Mouse (Mus musculus) stomach, embryonic 15.5 days (tissue): ENCODE results near the gene Exoc2. TPM values are rescaled to one million over a fixed set of nuclear protein-coding genes. Genes with fewer than 3 reads are reported as not detected.

Experiments
- ATAC-seq: fragments of 200-750 bp; cut with Nextera tagmentation; 2 replicates; pipeline ENCODE4 v1.8.0; 2017; ENCODE audit warnings: low read depth, moderate number of reproducible peaks, moderate TSS enrichment; ENCODE audit not compliant: insufficient read depth, low FRiP score
- H3K27ac ChIP-seq: fragments of 300-500 bp; sonication (generic); 2 replicates; pipeline ENCODE4 v1.5.1; 2015; ENCODE audit warnings: mild to moderate bottlenecking, inconsistent platforms
- H3K27me3 ChIP-seq: fragments of 300-500 bp; sonication (generic); replicated peaks from 2 replicates; pipeline ENCODE4 v1.6.1; 2015; ENCODE audit warnings: inconsistent platforms
- H3K36me3 ChIP-seq: fragments of 300-500 bp; sonication (generic); 2 replicates; pipeline ENCODE4 v1.6.1; 2015; ENCODE audit warnings: inconsistent platforms
- H3K4me1 ChIP-seq: fragments of 300-500 bp; sonication (generic); 2 replicates; pipeline ENCODE4 v1.6.1; 2015; ENCODE audit warnings: inconsistent platforms
- H3K4me2 ChIP-seq: fragments of 300-500 bp; sonication (generic); 2 replicates; pipeline ENCODE4 v1.6.1; 2015; ENCODE audit warnings: mild to moderate bottlenecking, inconsistent platforms
- H3K4me3 ChIP-seq: fragments of 300-500 bp; sonication (generic); replicated peaks from 2 replicates; pipeline ENCODE4 v1.5.1; 2015; ENCODE audit warnings: inconsistent platforms
- H3K9ac ChIP-seq: fragments of 300-500 bp; sonication (generic); 2 replicates; pipeline ENCODE4 v1.6.1; 2015; ENCODE audit warnings: inconsistent platforms
- H3K9me3 ChIP-seq: fragments of 300-500 bp; sonication (generic); 2 replicates; pipeline ENCODE4 v1.6.1; 2016; ENCODE audit warnings: inconsistent platforms
- WGBS: fragments of 180-500 bp; shearing (Covaris S2); methylation state at CpG from one replicate; pipeline ENCODE4 v1.1.7; 2015; 5-methylcytosine and 5-hydroxymethylcytosine counted together
- polyA plus RNA-seq: library from polyadenylated mRNA; unstranded; fragments of >200 nt; fragmentation: Nextera tagmentation; extraction: Ambion mirVana; gene quantifications from 2 replicates; pipeline ENCODE4 v1.2.1, GENCODE M21; 2015

The Exoc2 gene
- polyA plus RNA-seq, 1 experiment from 2014 or later = 26.6 TPM

- ATAC-seq = no peak
Measured at GRCm38 (mm10) chr13:30802336-30802955, 171.4 kb downstream of the Exoc2 start.

GRCm38 (mm10) chr13:30801886-30802285, 172.0 kb downstream of the Exoc2 start:
- H3K4me1 ChIP-seq = no peaks in the 10 kb centered on the region
- H3K27me3 ChIP-seq = no peaks in the 10 kb centered on the region
- no peak for ATAC-seq
- no peaks in the 10 kb centered on the region for H3K9me3 ChIP-seq
- no peak overlapping the region for H3K27ac ChIP-seq
- WGBS = 76% methylated on average over 4 of the region's 4 CpGs
- H3K4me2 ChIP-seq = no peak overlapping the region
- no peaks in the 10 kb centered on the region for H3K36me3 ChIP-seq
- H3K4me3 ChIP-seq = no peak overlapping the region
- H3K9ac ChIP-seq = no peak overlapping the region

More at GRCm38 (mm10) chr13:30802336-30802955, 171.4 kb downstream of the Exoc2 start:
- Histone ChIP-seq H3K4me3 (no peak overlapping the region), H3K4me1 (no peaks in the 10 kb centered on the region), H3K9me3 (no peaks in the 10 kb centered on the region), H3K27me3 (no peaks in the 10 kb centered on the region), H3K4me2 (no peak overlapping the region), H3K36me3 (no peaks in the 10 kb centered on the region), H3K27ac (no peak overlapping the region), H3K9ac (no peak overlapping the region)
- WGBS = 88% methylated on average over 5 of the region's 5 CpGs

- Histone ChIP-seq H3K36me3 (no peaks in the 10 kb centered on the region), H3K4me1 (0 out of 2 replicates have a peak, but pooled peaks cover 3% of the 10 kb centered on the region), H3K4me3 (no peak overlapping the region), H3K9me3 (no peaks in the 10 kb centered on the region), H3K27me3 (no peaks in the 10 kb centered on the region), H3K4me2 (no peak overlapping the region), H3K27ac (no peak overlapping the region), H3K9ac (no peak overlapping the region)
- whole genome bisulfite sequencing = 87% methylated on average over 4 of the region's 4 CpGs
- no peak for ATAC-seq
Measured at GRCm38 (mm10) chr13:30795960-30796359, 177.9 kb downstream of the Exoc2 start.

- Histone ChIP-seq H3K4me2 (no peak overlapping the region), H3K36me3 (no peaks in the 10 kb centered on the region), H3K9ac (no peak overlapping the region), H3K9me3 (no peaks in the 10 kb centered on the region), H3K4me1 (0 out of 2 replicates have a peak, but pooled peaks cover 3% of the 10 kb centered on the region), H3K27me3 (no peaks in the 10 kb centered on the region), H3K27ac (no peak overlapping the region), H3K4me3 (no peak overlapping the region)
- ATAC-seq = no peak
- WGBS = 74% methylated on average over 5 of the region's 5 CpGs
Measured at GRCm38 (mm10) chr13:30793616-30794015, 180.3 kb downstream of the Exoc2 start.

GRCm38 (mm10) chr13:30793196-30793595, 180.7 kb downstream of the Exoc2 start:
- H3K36me3 ChIP-seq = no peaks in the 10 kb centered on the region
- H3K4me2 ChIP-seq = no peak overlapping the region
- WGBS = 83% methylated on average over 4 of the region's 4 CpGs
- no peaks in the 10 kb centered on the region for H3K9me3 ChIP-seq
- H3K27ac ChIP-seq = no peak overlapping the region
- no peak for ATAC-seq
- no peak overlapping the region for H3K9ac ChIP-seq
- no peak overlapping the region for H3K4me3 ChIP-seq
- 0 out of 2 replicates have a peak, but pooled peaks cover 3% of the 10 kb centered on the region for H3K4me1 ChIP-seq
- no peaks in the 10 kb centered on the region for H3K27me3 ChIP-seq

GRCm38 (mm10) chr13:30792741-30793140, 181.2 kb downstream of the Exoc2 start:
- Histone ChIP-seq H3K4me2 (no peak overlapping the region), H3K27me3 (no peaks in the 10 kb centered on the region), H3K9ac (no peak overlapping the region), H3K4me3 (no peak overlapping the region), H3K27ac (no peak overlapping the region), H3K9me3 (no peaks in the 10 kb centered on the region), H3K4me1 (0 out of 2 replicates have a peak, but pooled peaks cover 3% of the 10 kb centered on the region), H3K36me3 (no peaks in the 10 kb centered on the region)
- WGBS = 61% methylated on average over 3 of the region's 3 CpGs
- no peak for ATAC-seq

- 66% methylated on average over 9 of the region's 9 CpGs for WGBS
- H3K36me3 ChIP-seq = no peaks in the 10 kb centered on the region
Measured at GRCm38 (mm10) chr13:30792308-30792707, 181.6 kb downstream of the Exoc2 start.

GRCm38 (mm10) chr13:30790016-30790415, 183.9 kb downstream of the Exoc2 start:
- Histone ChIP-seq H3K4me2 (no peak overlapping the region), H3K27me3 (no peaks in the 10 kb centered on the region), H3K27ac (no peak overlapping the region), H3K4me3 (no peak overlapping the region), H3K9me3 (no peaks in the 10 kb centered on the region), H3K4me1 (0 out of 2 replicates have a peak, but pooled peaks cover 3% of the 10 kb centered on the region), H3K9ac (no peak overlapping the region), H3K36me3 (no peaks in the 10 kb centered on the region)
- no peak for ATAC-seq
- 70% methylated on average over 5 of the region's 5 CpGs for WGBS

More at GRCm38 (mm10) chr13:30792308-30792707, 181.6 kb downstream of the Exoc2 start:
- Histone ChIP-seq H3K4me1 (0 out of 2 replicates have a peak, but pooled peaks cover 3% of the 10 kb centered on the region), H3K9ac (no peak overlapping the region), H3K9me3 (no peaks in the 10 kb centered on the region), H3K4me2 (no peak overlapping the region), H3K4me3 (no peak overlapping the region), H3K27me3 (no peaks in the 10 kb centered on the region), H3K27ac (no peak overlapping the region)
- ATAC-seq = no peak

GRCm38 (mm10) chr13:30788421-30788820, 185.5 kb downstream of the Exoc2 start:
- WGBS = 80% methylated on average over 3 of the region's 3 CpGs
- no peak overlapping the region for H3K4me3 ChIP-seq
- no peak overlapping the region for H3K27ac ChIP-seq
- no peak for ATAC-seq
- H3K9me3 ChIP-seq = no peaks in the 10 kb centered on the region
- H3K4me1 ChIP-seq = 0 out of 2 replicates have a peak, but pooled peaks cover 3% of the 10 kb centered on the region
- H3K27me3 ChIP-seq = no peaks in the 10 kb centered on the region
- H3K4me2 ChIP-seq = no peak overlapping the region
- H3K9ac ChIP-seq = no peak overlapping the region
- no peaks in the 10 kb centered on the region for H3K36me3 ChIP-seq

- Histone ChIP-seq H3K4me1 (0 out of 2 replicates have a peak, but pooled peaks cover 1% of the 10 kb centered on the region), H3K9ac (no peak overlapping the region), H3K4me3 (no peak overlapping the region), H3K9me3 (no peaks in the 10 kb centered on the region), H3K27ac (no peak overlapping the region), H3K27me3 (no peaks in the 10 kb centered on the region), H3K4me2 (no peak overlapping the region), H3K36me3 (no peaks in the 10 kb centered on the region)
- ATAC-seq = no peak
- WGBS = 80% methylated on average over 4 of the region's 4 CpGs
Measured at GRCm38 (mm10) chr13:30787960-30788359, 185.9 kb downstream of the Exoc2 start.

GRCm38 (mm10) chr13:30787556-30787955, 186.3 kb downstream of the Exoc2 start:
- no peak for ATAC-seq
- 85% methylated on average over 2 of the region's 2 CpGs for WGBS

GRCm38 (mm10) chr13:30787036-30787320, 186.9 kb downstream of the Exoc2 start:
- WGBS = 80% methylated on average over 2 of the region's 2 CpGs
- H3K9ac ChIP-seq = no peak overlapping the region
- no peaks in the 10 kb centered on the region for H3K9me3 ChIP-seq
- no peak overlapping the region for H3K4me2 ChIP-seq
- H3K27me3 ChIP-seq = no peaks in the 10 kb centered on the region
- no peaks in the 10 kb centered on the region for H3K4me1 ChIP-seq
- no peaks in the 10 kb centered on the region for H3K36me3 ChIP-seq
- ATAC-seq = no peak
- H3K4me3 ChIP-seq = no peak overlapping the region
- H3K27ac ChIP-seq = no peak overlapping the region

More at GRCm38 (mm10) chr13:30787556-30787955, 186.3 kb downstream of the Exoc2 start:
- Histone ChIP-seq H3K36me3 (no peaks in the 10 kb centered on the region), H3K4me2 (no peak overlapping the region), H3K9ac (no peak overlapping the region), H3K27me3 (no peaks in the 10 kb centered on the region), H3K9me3 (no peaks in the 10 kb centered on the region), H3K4me1 (no peaks in the 10 kb centered on the region), H3K27ac (no peak overlapping the region), H3K4me3 (no peak overlapping the region)
